Mouse (Mus musculus) natural killer cell, adult 2 months (primary cell): ENCODE measurements around the gene Ano9.

Experiments used
- DNase-seq, 2 experiments: peaks; one replicate each; pipeline ENCODE4 v3.0.0; 2022; ENCODE audit warnings: low spot score in 2 of 2

Gene Ano9

DNA sequence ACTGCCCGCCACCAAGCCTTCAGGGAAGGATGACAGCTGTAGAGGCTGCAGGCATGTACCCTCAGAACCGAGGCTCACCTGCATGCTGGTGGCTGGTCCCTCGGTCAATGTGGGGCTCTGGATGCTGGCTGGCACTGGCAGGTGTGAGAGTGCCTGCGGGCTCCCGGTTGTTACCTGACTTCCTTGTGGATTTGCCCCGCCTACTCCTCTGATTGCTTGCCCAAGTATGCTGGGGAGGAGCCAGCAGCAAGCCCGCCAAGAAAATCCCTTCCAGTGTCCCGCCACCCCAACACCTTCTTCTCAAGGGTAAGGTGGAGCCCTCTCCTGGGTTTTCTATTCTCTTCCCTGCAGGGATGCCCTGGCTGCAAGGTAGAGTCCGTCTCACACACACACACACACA is at the start of gene Ano9:
Ano9 (minus strand) TSS at position 171 of the 400 bp plus-strand sequence.
- no peak for DNase-seq

DNA sequence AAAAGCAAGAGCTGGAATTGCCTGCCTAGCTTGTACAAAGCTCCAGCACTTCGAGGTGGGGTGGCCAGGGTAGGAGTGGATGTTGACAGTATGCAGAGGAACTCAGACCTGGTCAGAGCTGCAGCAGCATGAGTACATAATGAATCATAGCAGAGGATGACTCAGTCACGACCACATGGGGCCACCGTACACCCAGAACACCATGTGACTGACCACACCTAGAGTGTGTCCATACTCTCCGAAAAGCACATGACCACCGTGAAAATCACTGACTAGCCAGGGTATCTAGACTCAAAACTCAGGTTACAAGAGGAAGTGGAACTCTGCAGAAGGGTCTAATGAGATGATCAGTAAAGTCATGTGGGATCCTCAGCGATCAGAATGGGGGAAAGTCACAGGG is 47.2 kb upstream of the Ano9 start:
- DNase-seq: peak in 1 of 2 experiments; percentile 17

DNA sequence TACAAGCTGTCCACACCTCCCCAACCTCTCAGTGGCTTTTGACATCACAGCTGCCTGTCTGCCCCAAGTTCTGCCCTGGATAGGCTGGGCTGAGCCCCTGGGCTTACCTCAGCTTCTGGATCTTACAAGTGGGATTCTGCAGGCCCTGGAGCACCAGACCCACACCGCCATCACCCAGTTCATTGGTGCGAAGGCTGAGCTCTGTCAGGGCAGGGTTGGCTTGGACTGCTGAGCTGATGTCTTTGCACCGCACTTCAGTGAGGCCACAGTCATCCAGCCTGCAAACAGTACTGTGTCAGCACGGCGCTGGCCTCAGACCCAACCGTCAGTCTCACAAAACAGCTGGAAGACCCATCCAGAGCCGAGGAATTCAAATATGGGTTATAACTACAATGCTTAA is 46.8 kb upstream of the Ano9 start:
- DNase-seq: no peak

DNA sequence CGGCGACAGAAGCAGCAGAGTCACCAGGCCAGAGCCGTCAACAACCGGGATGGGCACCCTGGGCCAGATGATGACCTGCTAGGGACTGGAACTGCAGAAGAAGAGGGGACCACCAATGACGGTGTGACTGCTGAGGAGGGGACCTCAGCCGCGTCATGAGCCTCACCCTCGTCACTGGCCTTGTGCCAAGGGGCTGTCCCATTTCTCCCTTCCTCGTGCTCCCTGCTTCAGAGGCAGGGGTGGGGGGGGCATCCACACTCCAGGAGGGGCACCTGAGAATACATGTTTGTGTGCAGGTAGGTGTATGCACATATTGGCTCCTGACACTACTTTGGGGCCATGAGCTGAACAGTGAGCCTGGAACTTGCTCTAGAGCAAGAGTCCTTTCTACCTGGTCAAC is 37.8 kb upstream of the Ano9 start:
- no peak for DNase-seq

DNA sequence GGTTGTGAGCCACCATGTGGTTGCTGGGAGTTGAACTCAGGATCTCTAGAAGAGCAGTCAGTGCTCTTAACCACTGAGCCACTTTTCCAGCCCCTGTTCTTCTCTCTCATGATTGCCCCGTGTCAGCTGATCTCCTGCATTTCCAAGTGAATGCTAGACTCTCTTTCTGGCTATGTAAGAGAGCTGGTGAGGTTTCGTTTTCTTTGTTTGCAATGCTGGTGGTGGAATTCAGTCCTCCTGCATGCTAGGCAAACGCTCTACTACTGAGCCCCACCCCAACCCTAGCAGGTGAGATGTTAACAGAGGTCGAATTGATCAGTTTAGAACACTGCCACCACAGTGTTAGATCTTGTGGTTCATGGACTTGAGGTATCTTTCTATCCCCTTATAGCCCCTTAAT is 31.0 kb upstream of the Ano9 start:
- no peak for DNase-seq

DNA sequence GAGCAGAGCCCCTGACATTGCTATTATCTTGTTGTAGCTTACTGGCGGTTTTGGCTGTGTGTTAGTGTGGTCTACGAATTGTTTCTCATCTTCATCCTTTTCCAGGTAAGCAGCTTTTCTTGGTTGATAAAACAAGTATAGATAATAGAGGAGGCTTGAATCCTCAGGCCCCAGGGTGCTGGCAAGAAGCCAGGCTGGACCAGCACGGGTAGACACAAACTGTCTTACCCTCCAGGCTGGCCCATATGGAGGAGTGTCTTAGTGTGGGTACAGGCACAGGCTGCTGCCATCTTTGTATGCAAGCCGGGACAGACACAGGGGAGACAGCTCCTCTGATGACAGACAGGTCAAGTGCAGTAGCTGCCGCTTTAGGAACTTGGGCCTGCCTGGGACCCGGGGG is 29.4 kb upstream of the Ano9 start:
- no peak for DNase-seq

DNA sequence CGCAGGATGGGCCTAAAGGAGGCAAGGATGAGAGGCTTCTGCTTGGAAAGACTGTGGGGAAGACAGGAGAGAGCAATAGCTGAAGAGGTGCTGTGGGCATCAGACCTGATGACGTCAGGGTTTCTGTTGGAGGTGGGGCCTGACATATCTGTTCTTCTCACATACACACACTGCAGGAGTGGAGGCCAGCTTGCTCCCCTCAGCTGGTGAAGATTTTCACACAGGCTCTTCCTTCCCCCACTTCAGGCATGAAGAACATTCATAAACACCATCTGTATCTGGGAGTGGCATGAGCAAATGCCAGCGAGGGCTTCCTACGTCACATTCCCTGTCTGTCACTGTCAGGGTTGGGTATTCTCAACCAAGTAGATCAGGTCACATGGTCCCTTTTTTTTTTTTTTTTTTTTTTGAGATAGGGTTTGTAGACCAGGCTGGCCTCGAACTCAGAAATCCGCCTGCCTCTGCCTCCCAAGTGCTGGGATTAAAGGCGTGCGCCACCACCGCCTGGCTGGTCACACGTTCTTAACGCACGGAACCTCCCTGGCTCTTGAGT is 28.5 kb upstream of the Ano9 start:
- DNase-seq: no peak

DNA sequence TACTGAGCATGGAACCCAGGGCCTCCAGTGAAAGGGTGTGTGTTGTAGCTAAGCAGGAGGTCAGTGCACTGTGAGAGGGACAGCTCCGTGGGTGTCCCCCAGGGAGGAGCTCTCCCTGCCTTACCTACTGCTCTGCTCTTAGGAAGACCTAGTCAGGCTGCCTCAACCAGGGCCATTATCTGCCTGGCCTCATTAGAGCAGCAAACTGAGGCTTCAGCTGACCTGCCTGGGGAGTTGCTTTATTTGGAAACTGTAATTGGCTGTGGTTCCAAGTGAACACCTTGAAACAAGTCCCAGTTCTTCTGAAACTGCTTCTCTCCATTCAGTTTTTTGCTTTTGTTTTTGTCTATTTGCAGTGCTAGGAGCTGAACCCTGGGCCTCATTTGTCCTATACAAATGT is 27.8 kb upstream of the Ano9 start:
- no peak for DNase-seq

DNA sequence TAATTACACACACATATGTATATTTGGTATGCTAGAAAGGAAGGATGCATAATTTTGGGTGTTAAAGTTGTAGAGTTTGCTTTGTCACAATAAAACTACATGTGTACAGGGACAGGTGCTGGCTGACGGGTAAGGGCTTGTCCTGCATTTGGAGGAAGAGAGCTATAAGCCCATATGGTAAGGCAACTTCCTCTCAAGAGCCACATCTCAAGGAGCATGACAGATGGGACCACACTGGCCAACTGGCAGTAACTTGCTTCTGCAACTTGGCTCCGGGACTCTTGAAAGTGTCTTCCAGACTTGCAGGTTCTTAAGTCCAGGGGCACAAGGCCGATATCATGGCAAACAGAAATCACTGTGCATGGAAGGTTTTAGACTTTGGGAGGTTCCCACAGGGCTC is 27.0 kb upstream of the Ano9 start:
- no peak for DNase-seq

DNA sequence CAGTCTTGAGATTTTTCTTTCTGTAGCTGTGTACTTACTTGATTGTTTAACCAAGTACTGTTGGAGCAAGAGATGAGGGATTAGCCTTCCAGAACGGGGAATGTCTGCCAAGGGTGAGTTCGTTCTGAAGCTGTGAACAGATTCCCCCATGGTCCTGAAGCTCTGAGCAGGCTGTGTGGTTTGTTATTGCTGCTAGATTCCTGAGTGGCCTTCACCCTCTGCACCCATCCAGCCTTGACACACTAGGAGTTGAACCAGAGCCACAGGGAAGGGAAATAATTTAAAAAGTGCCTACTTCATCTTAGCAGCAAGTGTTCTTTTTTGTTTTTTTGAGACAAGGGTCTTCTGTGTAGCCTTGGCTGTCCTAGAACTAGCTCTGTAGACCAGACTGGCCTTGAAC is 26.3 kb upstream of the Ano9 start:
- no peak for DNase-seq

DNA sequence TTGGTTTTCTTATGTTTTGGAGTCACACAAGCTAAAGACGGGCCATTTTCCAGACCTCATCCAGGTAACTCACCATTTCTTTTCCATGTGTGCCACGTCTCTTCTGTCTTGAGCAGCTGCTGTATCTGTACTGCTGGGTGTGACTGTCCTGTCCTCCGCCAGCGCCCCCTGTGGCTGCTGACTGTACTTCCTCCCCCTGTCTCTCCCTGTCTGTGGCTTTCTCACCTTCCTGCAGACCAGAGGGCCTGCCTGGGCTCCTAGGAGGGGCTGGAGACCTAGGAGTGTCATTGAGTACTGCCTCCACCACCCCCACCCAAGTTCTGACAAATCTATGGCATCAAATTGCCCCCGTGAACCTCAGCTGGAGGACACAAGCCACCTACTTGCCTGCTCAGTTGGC is 25.5 kb upstream of the Ano9 start:
- peak; percentile 41 to 58 for DNase-seq

DNA sequence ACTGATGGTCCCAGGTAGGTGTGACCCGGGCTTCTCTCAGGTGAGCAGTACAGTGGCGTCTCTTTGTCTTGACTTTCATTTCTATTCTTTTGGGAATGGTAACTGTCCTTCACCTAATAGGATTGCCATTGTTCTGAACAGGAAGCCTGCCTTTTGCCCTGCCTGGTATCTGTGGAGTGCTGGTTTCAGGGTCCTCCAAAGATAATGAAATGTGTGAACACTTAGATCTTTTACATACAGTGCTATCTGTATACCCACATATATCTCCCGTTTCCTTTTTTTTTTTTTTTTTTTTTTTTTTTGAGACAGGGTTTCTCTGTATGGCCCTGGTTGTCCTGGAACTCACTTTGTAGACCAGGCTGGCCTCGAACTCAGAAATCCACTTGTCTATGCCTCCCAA is 23.7 kb upstream of the Ano9 start:
- no peak for DNase-seq

DNA sequence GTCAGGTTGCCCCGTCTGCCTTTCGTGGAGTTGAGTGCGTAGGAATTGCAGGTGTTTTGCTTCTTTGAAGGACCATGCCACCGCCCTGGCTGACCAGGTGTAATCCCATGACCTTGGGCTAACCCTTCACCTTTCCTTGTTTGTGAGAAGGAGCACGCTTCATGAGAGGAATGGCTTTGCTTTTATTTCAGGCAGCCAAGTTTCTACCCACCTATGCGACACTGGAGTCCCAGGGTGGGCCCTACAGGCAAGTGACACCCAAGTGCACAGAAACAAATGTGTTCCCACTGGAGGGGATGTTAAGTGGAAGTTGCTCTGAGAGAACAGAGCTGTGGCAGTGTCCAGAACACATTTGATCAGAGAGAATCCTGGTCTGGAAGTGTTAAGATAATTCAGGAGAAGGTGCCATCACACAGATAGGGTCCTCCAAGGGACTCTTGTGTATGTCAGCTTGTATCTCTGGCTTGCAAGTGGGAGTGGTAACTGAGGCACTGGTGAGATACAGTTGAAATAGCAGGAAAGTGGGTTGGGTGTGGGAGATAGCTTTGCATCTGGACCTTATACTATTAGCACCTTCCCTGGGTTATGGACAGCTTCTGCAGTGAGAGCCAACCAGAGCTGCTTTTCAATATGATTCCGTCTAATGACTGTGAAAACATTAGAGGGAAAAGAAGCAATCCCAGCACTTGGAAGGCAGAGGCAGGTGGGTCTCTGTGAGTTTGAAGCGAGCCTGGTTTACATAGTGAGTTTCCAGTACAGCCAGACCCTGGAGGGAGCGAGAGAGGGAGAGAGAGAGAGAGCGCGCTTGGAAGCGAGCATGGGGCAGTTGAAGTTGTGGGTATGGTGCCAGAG is 14.5 kb upstream of the Ano9 start:
- no peak for DNase-seq

DNA sequence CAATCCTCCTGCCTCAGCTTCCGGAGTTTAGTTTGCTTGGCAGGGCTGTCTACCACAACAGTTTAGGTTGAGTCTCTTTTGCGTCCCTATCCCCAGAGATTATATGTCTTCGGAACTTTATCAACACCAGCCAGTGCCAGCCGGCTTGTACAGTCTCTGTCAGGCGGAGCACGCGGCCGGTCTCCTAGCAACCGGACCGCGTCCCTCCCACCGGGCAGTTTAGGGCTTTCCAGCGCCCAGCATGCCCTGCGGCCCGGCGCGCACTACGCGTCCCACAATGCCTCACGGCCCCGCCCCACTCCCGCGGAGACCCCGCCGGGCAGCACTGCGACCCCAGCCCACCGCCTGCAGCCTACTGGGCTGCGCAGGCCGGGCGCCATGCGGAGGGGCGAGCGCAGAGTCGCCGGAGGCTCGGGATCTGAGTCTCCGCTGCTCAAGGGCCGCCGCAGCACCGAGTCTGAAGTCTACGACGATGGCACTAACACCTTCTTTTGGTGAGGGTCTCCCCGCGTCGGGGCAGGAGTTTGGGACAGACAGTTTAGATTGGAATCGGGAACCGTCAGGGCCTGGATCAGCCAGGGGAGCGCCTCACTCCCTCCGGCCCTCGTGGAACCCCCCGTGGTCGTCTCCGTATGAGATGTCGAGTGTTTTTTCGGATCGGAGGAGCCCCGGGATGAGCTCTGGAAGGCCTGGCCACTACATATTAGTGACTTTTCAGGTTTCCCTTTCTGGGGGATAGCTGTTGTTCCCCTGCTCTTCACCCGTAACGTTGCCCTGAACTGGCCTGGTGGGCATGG is 13.6 kb upstream of the Ano9 start:
- DNase-seq: peak; percentile 78 to 84

DNA sequence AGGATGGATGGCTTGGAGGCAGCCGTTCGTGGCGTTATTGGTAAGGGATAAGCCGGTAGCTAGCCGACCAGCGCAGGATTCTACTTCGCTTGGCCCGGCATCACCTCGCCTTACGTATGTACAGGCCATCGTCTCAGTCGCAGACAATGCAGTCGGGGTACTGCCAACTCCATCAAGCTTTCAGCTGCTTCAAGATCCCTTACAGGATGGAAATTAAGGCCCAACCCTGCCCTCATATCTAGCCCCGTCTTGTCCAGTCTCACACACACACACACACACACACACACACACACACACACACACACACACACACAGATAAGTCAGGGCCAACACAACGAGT is 5.9 kb upstream of the Ano9 start:
- DNase-seq: no peak

DNA sequence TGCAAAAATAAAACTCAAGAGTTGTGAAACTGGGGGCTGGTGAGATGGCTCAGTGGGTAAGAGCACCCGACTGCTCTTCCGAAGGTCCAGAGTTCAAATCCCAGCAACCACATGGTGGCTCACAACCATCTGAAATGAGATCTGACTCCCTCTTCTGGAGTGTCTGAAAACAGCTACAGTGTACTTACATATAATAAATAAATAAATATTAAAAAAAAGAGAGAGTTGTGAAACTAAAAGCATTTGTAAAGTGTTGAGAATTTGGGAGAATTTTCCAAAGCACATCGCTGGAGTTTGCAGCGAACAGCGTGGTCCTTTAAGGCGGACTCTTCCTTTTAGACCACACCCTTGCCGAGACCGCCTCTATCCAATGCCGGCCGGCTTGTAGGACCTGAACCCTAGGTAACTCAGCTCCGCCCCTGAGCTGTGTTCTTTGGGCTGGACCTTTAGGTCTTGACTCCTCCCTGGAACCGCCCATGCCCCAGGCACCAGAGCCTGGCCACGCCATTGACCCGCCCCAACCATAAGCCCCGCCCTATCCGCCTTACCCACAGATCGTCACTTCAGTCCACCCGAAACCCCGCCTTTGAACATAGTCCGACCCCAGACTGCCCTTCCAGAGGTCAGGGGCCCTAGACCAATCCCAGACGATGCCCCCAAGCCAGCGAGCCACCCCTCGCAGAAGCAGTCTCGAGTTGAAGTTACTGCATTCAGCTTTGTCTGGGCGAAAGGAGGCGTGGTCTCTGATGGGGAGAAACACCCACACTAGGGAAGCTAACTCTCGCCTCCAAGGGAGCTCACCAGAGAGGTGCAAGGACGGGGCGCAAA is 5.3 kb upstream of the Ano9 start:
- peak; percentile 93 to 94 for DNase-seq

DNA sequence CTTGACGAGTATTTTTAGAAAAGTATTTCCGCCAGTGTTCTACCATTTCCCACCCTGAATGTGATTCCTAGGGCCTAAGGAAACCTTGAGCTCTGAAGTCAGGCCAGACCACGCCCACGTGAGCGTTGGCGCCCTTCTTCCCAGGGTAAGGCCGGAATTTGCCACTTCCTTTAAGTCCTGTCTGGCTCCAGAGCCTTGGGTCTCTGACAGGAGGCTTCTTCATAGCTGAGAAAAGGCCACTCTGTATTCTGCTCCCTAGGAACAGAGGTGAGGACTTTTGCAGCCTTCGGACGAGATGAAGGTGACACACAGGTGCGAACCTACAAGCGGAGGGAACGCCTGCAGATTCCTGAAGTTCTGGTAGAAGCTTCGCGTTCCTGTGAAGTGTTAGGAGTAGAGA is 4.6 kb upstream of the Ano9 start, which contains the start of gene Ptdss2:
Ptdss2 (plus strand) TSS at position 138 of the 400 bp plus-strand sequence.
- no peak for DNase-seq

DNA sequence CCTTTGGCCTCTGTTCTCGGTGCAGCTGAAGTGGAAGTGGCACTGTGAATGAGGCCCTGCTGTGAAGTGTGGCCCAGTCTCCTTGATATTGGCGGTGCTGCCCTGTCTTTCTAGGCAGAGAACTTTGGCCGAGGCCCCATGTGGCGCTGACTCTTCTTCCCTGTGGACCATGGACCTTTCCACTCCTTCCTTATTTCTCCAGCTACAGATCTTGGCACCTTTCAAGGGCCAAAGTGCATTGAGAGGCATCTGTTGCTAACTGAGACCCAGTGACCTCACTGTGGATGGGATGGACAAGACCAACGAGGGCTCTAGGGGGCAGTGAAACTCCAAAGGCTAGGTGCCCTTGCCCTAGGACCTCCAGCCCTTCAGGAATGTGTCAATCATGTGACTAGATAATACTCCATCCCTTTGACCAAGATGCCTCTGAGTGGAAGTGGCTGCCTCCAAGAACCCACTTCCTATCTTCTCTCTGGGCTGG is 3.5 kb upstream of the Ano9 start:
- DNase-seq: no peak

DNA sequence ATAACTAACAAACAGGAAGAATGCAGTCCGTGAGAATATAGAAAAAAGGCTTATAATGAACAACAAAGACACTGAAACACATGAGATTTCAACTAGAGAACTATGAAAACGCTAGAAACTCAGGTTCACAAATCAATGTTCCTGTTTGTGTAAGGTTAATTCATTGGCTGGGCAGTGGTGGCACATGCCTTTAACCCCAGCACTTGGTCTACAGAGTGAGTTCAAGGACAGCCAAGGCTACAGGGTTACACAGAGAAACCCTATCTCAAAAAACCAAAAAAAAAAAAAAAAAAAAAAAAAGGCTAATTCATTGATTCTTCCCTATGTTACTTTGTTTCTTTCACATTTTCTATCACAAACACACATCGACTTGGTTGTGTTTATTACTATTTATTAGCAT is 3.0 kb upstream of the Ano9 start:
- DNase-seq: no peak

DNA sequence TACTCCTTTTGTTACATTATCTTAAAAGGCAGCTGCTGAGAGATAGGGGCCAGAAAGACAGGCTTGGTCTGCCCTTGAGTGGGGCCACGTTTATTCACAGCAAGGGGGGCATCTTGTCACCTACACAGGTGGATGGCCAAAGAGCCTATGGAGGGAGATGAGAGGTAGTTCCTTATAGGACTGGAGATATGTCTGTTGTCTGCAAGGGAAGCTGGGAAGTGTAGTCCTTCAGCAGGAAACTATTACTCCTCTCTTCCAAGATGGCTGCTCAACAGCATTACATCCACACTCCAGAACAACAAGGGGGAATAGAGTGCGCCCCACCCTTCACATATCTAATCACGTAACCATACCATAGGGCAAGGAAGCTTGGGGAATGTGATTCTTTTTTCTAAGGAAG is 1.9 kb upstream of the Ano9 start:
- no peak for DNase-seq

DNA sequence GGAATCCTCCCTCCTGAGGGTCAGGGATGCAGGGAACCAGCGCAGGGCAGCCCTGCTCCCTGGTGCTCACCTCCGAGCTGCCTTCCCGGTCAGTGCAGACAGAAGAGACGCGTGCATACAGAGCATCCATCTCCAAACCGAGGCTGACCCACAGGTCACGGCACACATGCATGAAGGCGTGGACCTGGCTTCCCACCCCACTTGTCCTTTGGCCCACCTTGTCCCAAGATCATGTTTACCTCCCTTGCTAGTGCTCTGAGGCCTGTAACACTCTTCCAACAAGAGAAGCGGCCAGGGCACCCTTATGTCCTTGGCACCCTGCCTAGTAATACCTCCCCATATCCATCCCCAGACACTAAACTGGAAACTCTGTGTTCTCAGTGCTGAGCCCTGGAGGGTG is 1.7 kb downstream of the Ano9 start:
- DNase-seq: no peak

DNA sequence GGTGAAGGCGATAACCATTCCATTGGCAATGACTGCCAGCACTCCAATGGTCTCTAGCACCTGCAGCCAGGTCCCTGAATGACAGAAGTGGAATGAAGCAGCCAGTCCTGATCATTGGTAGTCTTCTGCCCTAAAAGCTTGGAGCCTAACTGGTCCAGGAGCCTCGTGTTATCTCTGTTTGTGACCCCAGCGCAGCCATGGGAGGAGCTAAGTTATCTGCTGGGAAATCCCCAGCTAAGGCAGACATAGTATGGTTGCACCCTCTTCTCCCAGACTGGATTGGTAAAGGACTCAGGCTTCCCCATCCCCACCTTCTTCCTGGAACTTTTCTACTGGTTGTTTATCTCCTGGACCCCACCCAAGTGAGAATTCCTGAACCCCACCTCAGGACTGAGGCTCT is 14.4 kb downstream of the Ano9 start:
- DNase-seq: no peak
